9 mouse cellular contexts compared by ENCODE assay signal in the genomic region with DNA sequence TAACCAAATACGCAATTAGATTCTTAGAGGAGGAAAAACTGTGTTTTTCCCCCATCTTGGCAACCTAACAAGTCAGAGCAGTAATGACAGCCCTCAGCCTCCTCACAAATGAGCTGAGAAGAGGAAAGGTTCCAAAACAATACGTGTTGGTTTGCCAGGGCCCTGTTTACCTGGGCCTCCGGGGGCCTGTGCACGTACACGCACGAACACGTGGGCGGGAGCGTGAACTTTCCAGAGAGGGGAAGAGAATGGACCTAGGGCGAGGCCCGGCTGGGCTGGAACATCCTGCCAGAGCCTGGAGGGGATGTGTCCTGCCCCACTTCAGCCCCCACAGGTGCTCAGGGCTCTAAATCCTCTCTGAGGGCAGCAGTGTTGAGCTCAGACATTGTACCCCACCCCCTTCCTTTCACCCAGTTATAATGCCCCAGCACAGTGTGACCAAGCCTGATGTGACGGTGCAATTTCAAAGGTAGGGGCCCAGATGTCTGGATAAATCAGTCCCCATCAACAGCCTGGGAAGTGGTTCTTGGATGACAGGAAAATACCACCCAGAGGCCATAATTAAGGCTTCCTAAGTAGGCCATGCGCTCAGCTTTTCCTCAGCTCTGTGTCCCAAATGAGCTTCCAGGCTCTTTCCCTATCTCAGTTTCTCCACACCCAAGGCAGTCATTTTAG. TPM values are rescaled to one million over a fixed set of nuclear protein-coding genes. Genes with fewer than 3 reads are reported as not detected.
DNase-seq lines count a peak whose midpoint lies in the region; ATAC-seq and TF ChIP-seq lines count a peak whose summit lies in the region.
"Had no signal": no experiment of that assay in that cellular context is flagged by ENCODE, and none has a peak within 500 bp of the region (broad histone marks: within the 10 kb centered on the region; RNA-seq: fewer than 3 reads in every experiment).

No protein-coding gene starts in this region.

- no peaks in the 10 kb centered on the region for H3K9me3 ChIP-seq in kidney, embryonic 15.5 days (replicated peaks)
- no peaks in the 10 kb centered on the region for H3K9me3 ChIP-seq in ES-E14 (ENCODE audit: control insufficient read depth, insufficient read depth, low read depth, low read length)
- H3K9me3 ChIP-seq in limb, embryonic 12.5 days: no peaks in the 10 kb centered on the region

- no peaks in the 10 kb centered on the region for H3K27me3 ChIP-seq in kidney, embryonic 15.5 days
- H3K27me3 ChIP-seq in limb, embryonic 12.5 days: no peaks in the 10 kb centered on the region

- H3K4me2 ChIP-seq in kidney, embryonic 15.5 days: no peak overlapping the region
- H3K4me2 ChIP-seq in limb, embryonic 12.5 days: no peak overlapping the region
- H3K4me2 ChIP-seq: liver, embryonic 11.5 days had no signal

- no peak overlapping the region for H3K4me3 ChIP-seq in kidney, embryonic 15.5 days (replicated peaks)
- no peak overlapping the region for H3K4me3 ChIP-seq in ES-E14 (ENCODE audit: insufficient read depth in 1 of 2, low read depth in 1 of 2, low read length in 2 of 2, poor library complexity in 1 of 2, severe bottlenecking in 1 of 2)
- H3K4me3 ChIP-seq in limb, embryonic 12.5 days (replicated peaks): no peak overlapping the region

- no peaks in the 10 kb centered on the region for H3K36me3 ChIP-seq in kidney, embryonic 15.5 days
- peaks cover 13% of the 10 kb centered on the region for H3K36me3 ChIP-seq in ES-E14 (ENCODE audit: control insufficient read depth, insufficient read depth, low read length, poor library complexity, severe bottlenecking)
- no peaks in the 10 kb centered on the region for H3K36me3 ChIP-seq in limb, embryonic 12.5 days

- in situ Hi-C loops in ES-E14 (cut with MboI; ENCODE audit: low sequenced_read_pairs in 2 of 2, unreplicated experiment in 2 of 2): no loop called here

- no peak overlapping the region for H3K9ac ChIP-seq in kidney, embryonic 15.5 days
- peak overlapping the region; percentile 28; the same call in 1 of the 2 replicates for H3K9ac ChIP-seq in ES-E14 (ENCODE audit: insufficient read depth, low read depth, low read length, poor library complexity, severe bottlenecking)
- H3K9ac ChIP-seq in limb, embryonic 12.5 days (replicated peaks): no peak overlapping the region

- no peak overlapping the region for H3K27ac ChIP-seq in kidney, embryonic 15.5 days
- no peak overlapping the region; the same call in 1 of the 2 replicates for H3K27ac ChIP-seq in ES-E14 (ENCODE audit: insufficient read depth, low read depth, low read length, poor library complexity, severe bottlenecking)
- 0 out of 2 replicates have a peak overlapping the region, but pooled peaks have one; percentile 53 for H3K27ac ChIP-seq in limb, embryonic 12.5 days

- no peak for DNase-seq in kidney, adult 8-10 months
- no peak for DNase-seq in ES-E14 (ENCODE audit: low read depth, low spot score)
- peak; percentile 63 to 79 for DNase-seq in heart, adult 9 months (ENCODE audit: low spot score in 2 of 2)
- no peak for DNase-seq in thymus, adult 18-20 months
- DNase-seq in frontal cortex, postnatal 36 days (ENCODE audit: low spot score in 2 of 2): no peak
- no peak for DNase-seq in c-Kit-positive CD71-positive TER-119-positive erythroid progenitor cells, embryonic 14.5 days (ENCODE audit: low spot score)

- WGBS in kidney, embryonic 15.5 days: 54% methylated on average over 13 of the region's 13 CpGs
- 63% methylated on average over 13 of the region's 13 CpGs for WGBS in limb, embryonic 12.5 days

- 0 out of 2 replicates have a peak, but pooled peaks have one; percentile 22 for ATAC-seq in kidney, embryonic 15.5 days (replicated peaks; ENCODE audit: low FRiP score)
- no peak for ATAC-seq in limb, embryonic 12.5 days (ENCODE audit: insufficient number of reproducible peaks, insufficient read depth, low FRiP score, low TSS enrichment, low read depth)

- peaks cover 13% of the 10 kb centered on the region for H3K4me1 ChIP-seq in kidney, embryonic 15.5 days
- H3K4me1 ChIP-seq in ES-E14 (ENCODE audit: control insufficient read depth in 2 of 2, insufficient read depth in 2 of 2, low read length in 2 of 2, poor library complexity in 1 of 2): peaks cover 5 to 38% of the 10 kb centered on the region in 2 experiments; a peak in 3 of 4 replicates
- peaks cover 18% of the 10 kb centered on the region for H3K4me1 ChIP-seq in limb, embryonic 12.5 days (replicated peaks)

TF ChIP-seq in ES-E14, 5 proteins besides CTCF, POLR2A, EP300 and RAD21:
- no peak for TF ChIP-seq HCFC1 (IDR thresholded peaks at IDR 0.05; ENCODE audit: borderline replicate concordance, insufficient read depth, low read length)
- TF ChIP-seq CHD2 (IDR thresholded peaks at IDR 0.05; ENCODE audit: low read depth, low read length): no peak

RNA-seq across cellular contexts. Expression of gene Sema4c, which starts 53.4 kb away (rescaled TPM):
- 19.3 and 23.3 TPM in 2 replicates for polyA plus RNA-seq in kidney, embryonic 15.5 days (2015; fragmentation: Nextera tagmentation; extraction: Ambion mirVana)
- total RNA-seq in ES-E14 (2012; rRNA removed): 9.8 and 10.0 TPM in 2 replicates
- polyA plus RNA-seq in limb, embryonic 12.5 days (2016; fragmentation: Nextera tagmentation; extraction: Ambion mirVana): 34.1 and 35.3 TPM in 2 replicates

Comparison
In these comparisons a context has a peak if more than half of its experiments do, and no peak if none do; other contexts are left out.
1. DNase-seq: peak in heart, adult 9 months (2 of 2); none in kidney, adult 8-10 months (0 of 2), ES-E14 (single experiment), thymus, adult 18-20 months (0 of 2), frontal cortex, postnatal 36 days (0 of 2) and c-Kit-positive CD71-positive TER-119-positive erythroid progenitor cells, embryonic 14.5 days (single experiment).